Mouse (Mus musculus) brain, embryonic 14.5 days (tissue): ENCODE results near the gene Mgll. TPM values are rescaled to one million over a fixed set of nuclear protein-coding genes. Genes with fewer than 3 reads are reported as not detected.
A peak's percentile ranks its signal among the peaks of the same experiment; 100 is the strongest.

Source experiments
- DNase-seq: peaks from one replicate; pipeline ENCODE4 v3.0.0-alpha.2; 2011; ENCODE audit warnings: low read depth
- CTCF ChIP-seq: fragments of 200-500 bp; IDR thresholded peaks from 2 replicates; pipeline ENCODE4 v1.5.1; 2012; ENCODE audit warnings: inconsistent platforms, mild to moderate bottlenecking, moderate library complexity, borderline replicate concordance; ENCODE audit not compliant: insufficient read depth, insufficient read length; ENCODE audit errors: extremely low read depth
- POLR2A ChIP-seq: fragments of 200-500 bp; IDR thresholded peaks from 2 replicates; pipeline ENCODE4 v1.6.1; 2012; ENCODE audit warnings: mild to moderate bottlenecking, inconsistent platforms, borderline replicate concordance; ENCODE audit not compliant: poor library complexity, insufficient read depth, insufficient read length, severe bottlenecking; ENCODE audit errors: extremely low read depth
- polyA plus RNA-seq: library from polyadenylated mRNA; depleted of rRNA; stranded (reverse); fragments of >200 nt; gene quantifications from 2 replicates; pipeline ENCODE4 v1.2.3, GENCODE M21; 2012; rRNA removed

Mgll gene
- polyA plus RNA-seq, 1 experiment, result 8.8 TPM

- DNase-seq, result no peak
- TF ChIP-seq CTCF, result no peak
- TF ChIP-seq POLR2A, result no peak
Measured at GRCm38 (mm10) chr6:88857830-88858229, 133.6 kb downstream of the Mgll start.

GRCm38 (mm10) chr6:88858341-88858740, 134.1 kb downstream of the Mgll start:
- TF ChIP-seq CTCF (no peak), POLR2A (no peak)
- DNase-seq, result no peak

GRCm38 (mm10) chr6:88860914-88861313, 136.7 kb downstream of the Mgll start:
- TF ChIP-seq POLR2A (no peak), CTCF (peak; percentile 52; the same call in 1 of the 2 replicates)
- peak; percentile 54 for DNase-seq

- TF ChIP-seq CTCF (no peak), POLR2A (no peak)
- no peak for DNase-seq
Measured at GRCm38 (mm10) chr6:88865704-88866103, 141.5 kb downstream of the Mgll start.

- TF ChIP-seq CTCF (no peak), POLR2A (no peak)
- no peak for DNase-seq
Measured at GRCm38 (mm10) chr6:88869459-88869858, 145.2 kb downstream of the Mgll start.

GRCm38 (mm10) chr6:88870594-88870993, 146.4 kb downstream of the Mgll start:
- TF ChIP-seq CTCF, result no peak
- TF ChIP-seq POLR2A, result no peak
- DNase-seq, result peak; percentile 56

- peak; percentile 94 for DNase-seq
- TF ChIP-seq CTCF, result no peak
- no peak for TF ChIP-seq POLR2A
Measured at GRCm38 (mm10) chr6:88871546-88871945, 147.3 kb downstream of the Mgll start.

- TF ChIP-seq CTCF, result no peak
- TF ChIP-seq POLR2A, result no peak
- peak; percentile 88 for DNase-seq
Measured at GRCm38 (mm10) chr6:88872811-88873210, 148.6 kb downstream of the Mgll start.

- DNase-seq, result peak; percentile 85
- TF ChIP-seq POLR2A, result no peak
- TF ChIP-seq CTCF, result no peak
Measured at GRCm38 (mm10) chr6:88873965-88874867, 150.0 kb downstream of the Mgll start.

GRCm38 (mm10) chr6:88874868-88875508, 150.8 kb downstream of the Mgll start, which contains the start of gene Podxl2:
Gene Podxl2 (minus strand): TSS chr6:88875044.
- peak; percentile 93 for DNase-seq
- TF ChIP-seq CTCF (no peak), POLR2A (peak; percentile 78)

Other genes with a start within 250 kb of the Mgll start
- 169 and 177 TPM in 2 replicates for gene Sec61a1, start 205.5 kb upstream of the Mgll start, polyA plus RNA-seq
- 0.15 and 0.16 TPM in 2 replicates for gene Kbtbd12, start 86.5 kb upstream of the Mgll start, polyA plus RNA-seq
- gene Abtb1, start 117.6 kb downstream of the Mgll start, polyA plus RNA-seq, result 61.7 and 83.6 TPM in 2 replicates
- gene Podxl2, start 150.6 kb downstream of the Mgll start, polyA plus RNA-seq, result 1,097 and 1,604 TPM in 2 replicates
- 45.7 and 74.3 TPM in 2 replicates for gene Mcm2, start 174.4 kb downstream of the Mgll start, polyA plus RNA-seq
- gene Tpra1, start 177.8 kb downstream of the Mgll start, polyA plus RNA-seq, result 116 and 166 TPM in 2 replicates